7 mouse cellular contexts compared by ENCODE assay signal in genomic region chr12:4417626-4418263, GRCm38 (mm10).
"Had no signal": no experiment of that assay in that cellular context is flagged by ENCODE, and none has a peak within 500 bp of the region (broad histone marks: within the 10 kb centered on the region; RNA-seq: fewer than 3 reads in every experiment).

No protein-coding gene starts in this region.

- DNase-seq: kidney, postnatal 4 days; lung, adult 18-20 months; lung, postnatal 36 days; midbrain, embryonic 14.5 days; right cerebral cortex, adult 18-20 months; right cerebral cortex, postnatal 25 days; thymus, postnatal 4 days had no signal
